Mouse (Mus musculus): ENCODE results near the gene Tnfrsf25. TPM values are rescaled to one million over a fixed set of nuclear protein-coding genes. Genes with fewer than 3 reads are reported as not detected.

Gene Tnfrsf25
- total RNA-seq (2021), result 1 to 10 TPM; 1.4 to 1.6 TPM
- long read RNA-seq, experiment 1, result 0 reads
- long read RNA-seq, experiment 2, result 0 reads

GRCm38 (mm10) chr4:152115921-152116612 is at the start of gene Tnfrsf25:
Gene Tnfrsf25, plus strand, starts transcription at chr4:152115934.
- no peak for DNase-seq

DNA sequence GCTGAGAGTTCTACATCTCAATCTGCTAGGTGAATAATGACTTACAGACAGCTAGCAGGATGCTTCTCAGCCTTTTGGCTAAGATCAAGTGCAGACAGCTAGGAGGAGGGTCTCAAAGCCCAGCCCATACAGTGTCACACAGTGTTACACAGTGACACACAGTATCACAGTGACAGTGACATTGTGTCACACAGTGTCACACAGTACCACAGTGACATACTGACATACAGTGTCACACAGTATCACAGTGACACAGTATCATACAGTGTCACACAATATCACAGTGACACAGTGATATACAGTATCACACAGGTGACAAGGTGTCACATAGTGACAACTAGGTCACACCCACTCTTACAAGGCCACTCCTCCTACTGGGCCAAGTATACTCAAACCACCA is 48.5 kb upstream of the Tnfrsf25 start:
- no peak for DNase-seq

DNA sequence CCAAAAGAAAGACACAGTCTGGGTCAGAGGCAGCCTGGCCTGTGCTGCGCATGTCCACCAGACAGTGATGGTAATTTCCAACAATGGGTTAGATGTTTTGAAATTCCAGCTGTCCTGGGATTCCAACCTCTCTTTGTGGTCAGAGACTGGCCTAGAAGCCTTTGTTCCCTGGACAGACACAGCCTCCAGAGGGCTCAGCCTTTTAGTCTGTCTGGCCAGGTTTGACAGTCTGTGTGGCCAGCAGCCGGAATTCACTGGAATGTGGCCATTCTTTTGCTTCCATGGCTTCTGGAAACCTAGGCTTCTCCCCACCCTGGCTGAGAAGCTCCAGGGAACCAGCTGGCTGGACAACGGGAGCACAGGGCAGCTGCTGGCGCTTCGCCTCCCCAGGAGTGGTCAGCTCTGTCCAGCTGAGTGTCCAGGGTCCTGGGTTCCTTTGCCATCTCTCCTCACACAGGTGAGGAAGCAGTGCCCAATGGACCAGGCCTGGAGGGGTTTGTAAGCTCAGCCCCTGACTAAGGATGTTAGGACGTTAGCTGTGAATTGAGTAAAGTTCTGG is 47.5 kb upstream of the Tnfrsf25 start:
- DNase-seq, result peak in 1 of 2 experiments; percentile 62

DNA sequence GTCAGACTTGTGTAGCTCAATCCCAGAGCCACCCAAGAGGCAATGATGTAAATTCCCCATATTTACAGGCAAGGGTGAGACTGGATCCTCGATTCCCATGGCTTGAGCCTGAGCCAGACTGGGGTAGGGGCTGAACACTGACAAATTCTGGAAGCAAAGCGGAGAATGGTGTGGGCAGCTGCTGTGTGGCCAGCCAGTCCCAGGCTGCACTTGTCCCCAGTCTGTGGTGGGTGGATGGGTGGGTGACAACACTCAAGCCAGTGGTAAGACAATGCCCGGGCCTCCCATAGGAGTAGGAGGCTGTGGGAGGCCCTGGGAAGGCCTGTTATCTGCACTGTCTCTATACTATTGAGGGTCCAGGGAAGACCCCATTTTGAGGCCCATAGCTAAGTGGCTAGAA is 46.5 kb upstream of the Tnfrsf25 start:
- DNase-seq, result no peak

- DNase-seq, result no peak
These were observed 45.0 kb upstream of the Tnfrsf25 start for GRCm38 (mm10) chr4:152070494-152071396.

- DNase-seq, result peak; percentile 68 to 87
These were observed 43.6 kb upstream of the Tnfrsf25 start, which contains the start of gene Plekhg5 for GRCm38 (mm10) chr4:152072121-152072601. Gene Plekhg5, plus strand, starts transcription at chr4:152072498.

DNA sequence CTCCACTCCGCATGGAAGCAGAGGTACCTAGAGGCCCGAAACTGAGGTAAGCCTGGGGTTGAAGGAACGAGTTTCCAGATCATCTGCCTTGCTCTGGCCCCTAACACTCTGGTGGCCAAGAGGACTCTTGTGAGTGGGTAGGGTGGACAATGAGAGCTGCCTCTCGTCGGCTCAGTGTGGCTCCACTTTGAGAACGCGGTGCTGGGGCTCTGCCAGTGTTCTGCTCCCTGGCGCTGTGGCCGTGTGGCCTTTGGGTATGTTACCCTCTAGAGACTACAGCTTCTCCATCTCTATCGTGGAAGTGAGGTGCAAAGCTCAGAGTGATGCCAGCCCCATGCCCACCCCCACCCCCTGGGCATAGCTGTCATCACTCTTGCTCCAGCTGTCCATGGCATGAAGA is 43.1 kb upstream of the Tnfrsf25 start:
- DNase-seq, result no peak

GRCm38 (mm10) chr4:152073715-152074114 is 42.0 kb upstream of the Tnfrsf25 start:
- DNase-seq, result no peak

DNA sequence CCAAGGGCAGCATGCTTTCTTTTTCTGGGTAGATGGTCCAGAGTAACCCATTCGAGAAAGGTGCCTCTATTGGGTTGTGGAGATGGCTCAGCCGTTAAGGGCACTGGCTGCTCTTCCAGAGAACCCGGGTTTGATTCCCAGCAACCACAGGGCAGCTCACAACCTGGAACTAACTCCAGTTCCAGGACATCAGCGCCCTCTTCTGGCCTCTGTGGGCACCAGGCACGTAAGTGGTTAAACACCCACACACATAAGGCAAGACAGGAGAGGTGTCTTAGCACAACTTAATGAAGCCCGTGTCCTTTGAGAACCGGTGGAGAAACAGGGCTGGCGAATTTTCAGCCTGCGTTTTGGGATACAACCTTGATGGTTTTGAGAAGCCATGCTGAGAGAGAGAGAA is 41.2 kb upstream of the Tnfrsf25 start:
- no peak for DNase-seq

DNA sequence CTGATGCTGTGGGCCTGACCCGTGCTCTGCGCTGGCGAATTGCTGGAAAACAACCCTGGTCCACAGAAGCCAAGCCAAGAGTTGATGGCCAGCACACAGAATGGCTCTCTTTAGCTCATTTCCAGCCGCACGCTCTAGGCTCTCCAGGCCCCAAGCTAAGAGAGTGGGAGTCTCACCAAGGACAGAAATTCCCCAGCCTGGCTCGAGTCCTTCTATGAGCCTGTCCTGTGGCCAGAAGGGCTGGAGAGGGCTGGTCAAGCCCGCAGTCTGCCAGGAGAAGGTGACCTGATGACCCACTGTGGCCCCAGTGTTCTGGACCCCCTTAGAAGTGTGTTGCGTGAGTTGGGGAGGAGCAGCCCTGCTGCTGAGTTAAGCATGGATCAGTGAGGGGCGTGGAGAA is 38.5 kb upstream of the Tnfrsf25 start:
- DNase-seq, result peak in 1 of 2 experiments; percentile 41

GRCm38 (mm10) chr4:152078105-152078530 is 37.6 kb upstream of the Tnfrsf25 start:
- peak in 1 of 2 experiments; percentile 77 for DNase-seq

DNA sequence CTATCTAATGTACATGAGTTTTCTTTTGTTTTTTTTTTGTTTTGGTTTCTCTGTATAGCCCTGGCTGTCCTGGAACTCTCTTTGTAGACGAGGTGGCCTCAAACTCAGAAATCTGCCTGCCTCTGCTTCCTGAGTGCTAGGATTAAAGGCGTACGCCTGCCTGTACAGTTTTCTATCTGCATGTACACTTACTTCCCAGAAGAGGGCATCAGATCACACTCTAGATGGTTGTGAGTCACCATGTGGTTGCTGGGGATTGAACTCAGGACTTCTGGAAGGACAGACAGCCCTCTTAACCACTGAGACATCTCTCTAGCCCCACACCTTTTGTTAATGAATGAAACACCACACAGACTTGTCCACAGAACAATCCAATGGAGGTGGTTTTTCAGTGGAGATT is 36.5 kb upstream of the Tnfrsf25 start:
- no peak for DNase-seq

DNA sequence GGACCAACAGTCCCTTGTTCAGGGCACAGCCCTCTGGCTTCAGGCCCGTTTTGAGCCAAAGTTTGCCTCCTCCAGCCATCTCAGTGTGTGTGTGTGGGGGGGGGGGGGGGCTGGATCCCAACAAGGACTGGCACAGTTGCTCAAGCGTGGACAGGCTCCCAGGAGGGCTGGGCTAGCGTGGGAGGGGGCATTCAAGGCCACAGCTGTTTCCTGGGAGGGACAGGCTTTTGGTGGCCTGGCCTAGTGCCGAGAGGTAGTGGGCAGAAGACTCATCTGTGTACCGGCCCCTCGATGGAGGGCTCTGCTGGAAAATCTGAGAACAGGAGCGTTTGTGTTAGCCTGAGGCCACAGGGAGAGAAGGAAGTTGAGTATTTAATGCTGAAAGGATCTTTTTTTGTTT is 35.8 kb upstream of the Tnfrsf25 start:
- peak; percentile 10 to 43 for DNase-seq

GRCm38 (mm10) chr4:152083611-152084220 is 32.0 kb upstream of the Tnfrsf25 start:
- peak; percentile 49 to 69 for DNase-seq

GRCm38 (mm10) chr4:152084616-152085015 is 31.1 kb upstream of the Tnfrsf25 start:
- no peak for DNase-seq

GRCm38 (mm10) chr4:152086505-152087210 is 29.1 kb upstream of the Tnfrsf25 start:
- DNase-seq, result peak; percentile 75 to 78

- peak in 1 of 2 experiments; percentile 45 for DNase-seq
These were observed 28.3 kb upstream of the Tnfrsf25 start for GRCm38 (mm10) chr4:152087211-152088081.

GRCm38 (mm10) chr4:152088133-152088532 is 27.6 kb upstream of the Tnfrsf25 start:
- DNase-seq, result peak; percentile 41 to 51

- DNase-seq, result no peak
These were observed 27.1 kb upstream of the Tnfrsf25 start for GRCm38 (mm10) chr4:152088556-152089120.

GRCm38 (mm10) chr4:152090191-152090590 is 25.5 kb upstream of the Tnfrsf25 start:
- DNase-seq, result no peak
